Mouse (Mus musculus) bone marrow, adult 2 months (tissue): Measurements from ENCODE around the gene Calr4.

ENCODE experiments used
- CTCF ChIP-seq: fragments of 200-500 bp; IDR thresholded peaks from 2 replicates; pipeline ENCODE4 v1.5.1; 2011; ENCODE audit warnings: low read length, control low read depth; ENCODE audit not compliant: control insufficient read depth, insufficient read depth
- POLR2A ChIP-seq: fragments of 200-500 bp; IDR thresholded peaks from 2 replicates; pipeline ENCODE4 v1.6.1; 2011; ENCODE audit warnings: low read depth, mild to moderate bottlenecking, control low read depth, low read length, borderline replicate concordance; ENCODE audit not compliant: control insufficient read depth

DNA sequence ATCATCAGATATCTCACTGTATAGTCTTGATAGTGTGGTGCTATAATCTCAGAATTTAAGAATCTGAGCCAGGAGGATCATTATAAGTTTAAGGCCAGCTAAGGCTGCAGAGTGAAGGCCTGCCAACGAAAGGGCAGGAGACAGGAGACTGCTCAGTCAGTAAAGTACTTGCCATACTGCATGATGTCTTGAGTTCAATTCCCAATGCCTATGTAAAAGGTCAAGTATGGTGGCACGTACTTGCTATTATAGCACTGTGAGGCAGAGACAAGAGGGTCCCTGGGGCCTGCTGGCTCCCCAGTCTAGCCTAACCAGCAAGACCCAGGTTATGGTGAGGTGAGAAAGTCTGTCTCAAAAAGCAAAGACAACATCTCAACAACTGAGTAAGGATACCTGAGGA lies at the start of gene Calr4:
- TF ChIP-seq CTCF (no peak), POLR2A (no peak)
